Mouse (Mus musculus) spleen, embryonic (tissue): ENCODE data around the gene Kcnq5.
"Not testable (repeated sequence)": the region's sequence is repeated elsewhere in the genome, so short reads cannot be mapped to it uniquely, and the experiment has no call there.

Experiments
- CTCF ChIA-PET: fragments of 350-600 bp; sonication (Branson Sonifier 250); formaldehyde crosslinking; loops from one replicate; lab custom pipeline; 2022; lab: Charles Lee

The Kcnq5 gene

GRCm38 (mm10) chr1:21838534-21838933, 123.2 kb downstream of the Kcnq5 start:
- CTCF ChIA-PET = no interaction called here

GRCm38 (mm10) chr1:21837387-21837786, 124.4 kb downstream of the Kcnq5 start:
- CTCF ChIA-PET = no interaction called here

- CTCF ChIA-PET = no interaction called here
Measured at GRCm38 (mm10) chr1:21836337-21836736, 125.4 kb downstream of the Kcnq5 start.

GRCm38 (mm10) chr1:21829909-21830455, 131.8 kb downstream of the Kcnq5 start:
- CTCF ChIA-PET = no interaction called here

GRCm38 (mm10) chr1:21820066-21820630, 141.6 kb downstream of the Kcnq5 start:
- CTCF ChIA-PET = no interaction called here

- CTCF ChIA-PET = no interaction called here
Measured at GRCm38 (mm10) chr1:21805064-21805463, 156.7 kb downstream of the Kcnq5 start.

GRCm38 (mm10) chr1:21804477-21804866, 157.3 kb downstream of the Kcnq5 start:
- CTCF ChIA-PET = no interaction called here

- CTCF ChIA-PET = no interaction called here
Measured at GRCm38 (mm10) chr1:21803751-21804476, 157.8 kb downstream of the Kcnq5 start.

GRCm38 (mm10) chr1:21780746-21781145, 181.0 kb downstream of the Kcnq5 start:
- CTCF ChIA-PET = no interaction called here

- CTCF ChIA-PET = no interaction called here
Measured at GRCm38 (mm10) chr1:21777560-21777959, 184.2 kb downstream of the Kcnq5 start.

GRCm38 (mm10) chr1:21773931-21774330, 187.8 kb downstream of the Kcnq5 start:
- CTCF ChIA-PET = no interaction called here

- CTCF ChIA-PET = no interaction called here
Measured at GRCm38 (mm10) chr1:21770494-21770893, 191.2 kb downstream of the Kcnq5 start.

GRCm38 (mm10) chr1:21749297-21749696, 212.4 kb downstream of the Kcnq5 start:
- CTCF ChIA-PET = no interaction called here

- CTCF ChIA-PET = no interaction called here
Measured at GRCm38 (mm10) chr1:21729131-21729530, 232.6 kb downstream of the Kcnq5 start.

- CTCF ChIA-PET = not testable (repeated sequence)
Measured at GRCm38 (mm10) chr1:21723231-21723630, 238.5 kb downstream of the Kcnq5 start.

- CTCF ChIA-PET = no interaction called here
Measured at GRCm38 (mm10) chr1:21721246-21721645, 240.5 kb downstream of the Kcnq5 start.

GRCm38 (mm10) chr1:21714816-21715215, 246.9 kb downstream of the Kcnq5 start:
- CTCF ChIA-PET = no interaction called here

- CTCF ChIA-PET = no interaction called here
Measured at GRCm38 (mm10) chr1:21712711-21713110, 249.0 kb downstream of the Kcnq5 start.

- CTCF ChIA-PET = no interaction called here
Measured at GRCm38 (mm10) chr1:21690458-21690857, 271.3 kb downstream of the Kcnq5 start.

- CTCF ChIA-PET = no interaction called here
Measured at GRCm38 (mm10) chr1:21688918-21689317, 272.8 kb downstream of the Kcnq5 start.

GRCm38 (mm10) chr1:21684444-21684843, 277.3 kb downstream of the Kcnq5 start:
- CTCF ChIA-PET = no interaction called here

- CTCF ChIA-PET = no interaction called here
Measured at GRCm38 (mm10) chr1:21676805-21677204, 284.9 kb downstream of the Kcnq5 start.

- CTCF ChIA-PET = no interaction called here
Measured at GRCm38 (mm10) chr1:21660840-21661239, 300.9 kb downstream of the Kcnq5 start.
